9 mouse cellular contexts compared by ENCODE assay signal in genomic region chr2:93063347-93063746, GRCm38 (mm10). TPM values are rescaled to one million over a fixed set of nuclear protein-coding genes. Genes with fewer than 3 reads are reported as not detected.
A peak's percentile ranks its signal among the peaks of the same experiment; 100 is the strongest.
DNase-seq lines count a peak whose midpoint lies in the region; ATAC-seq and TF ChIP-seq lines count a peak whose summit lies in the region.
"Had no signal": no experiment of that assay in that cellular context is flagged by ENCODE, and none has a peak within 500 bp of the region (broad histone marks: within the 10 kb centered on the region; RNA-seq: fewer than 3 reads in every experiment).

No protein-coding gene starts in this region.

- no peaks in the 10 kb centered on the region for H3K9me3 ChIP-seq in hindbrain, embryonic 16.5 days (ENCODE audit: control insufficient read depth, low read length)
- H3K9me3 ChIP-seq: megakaryocyte, embryonic 14.5 days had no signal

- no peak for TF ChIP-seq POLR2A in testis, adult 2 months (IDR thresholded peaks at IDR 0.05; ENCODE audit: control insufficient read depth, low read depth, low read length)

- H3K4me2 ChIP-seq in hindbrain, embryonic 16.5 days (ENCODE audit: low read length), result no peak overlapping the region

- DNase-seq in adrenal gland, adult 2 months, result peak; percentile 37
- no peak for DNase-seq in adrenal gland, adult 8-10 months
- DNase-seq in testis, postnatal 14 days (ENCODE audit: low spot score), result no peak
- DNase-seq in lung, postnatal 14 days, result peak; percentile 74
- peak; percentile 79 for DNase-seq in testis, postnatal 10 days (ENCODE audit: low spot score)

- no peaks in the 10 kb centered on the region for H3K4me1 ChIP-seq in testis, adult 2 months (ENCODE audit: control insufficient read depth, insufficient read depth, low read length)
- H3K4me1 ChIP-seq in hindbrain, embryonic 16.5 days (ENCODE audit: control insufficient read depth, insufficient read depth, low read depth, low read length), result no peaks in the 10 kb centered on the region
- H3K4me1 ChIP-seq: megakaryocyte, embryonic 14.5 days had no signal

- WGBS in hindbrain, embryonic 16.5 days, result 19% methylated on average over 2 of the region's 2 CpGs

- peak; percentile 65; the same call in 1 of the 2 replicates for ATAC-seq in common myeloid progenitor, adult 5-6 weeks (replicated peaks; ENCODE audit: low read depth, poor library complexity, severe bottlenecking)
- peak; percentile 61; the same call in 1 of the 2 replicates for ATAC-seq in hindbrain, embryonic 16.5 days

- no peak overlapping the region for H3K27ac ChIP-seq in testis, adult 2 months (ENCODE audit: control insufficient read depth, insufficient read depth, low read depth, low read length)
- no peak overlapping the region for H3K27ac ChIP-seq in hindbrain, embryonic 16.5 days (ENCODE audit: low read depth, low read length)

- H3K4me3 ChIP-seq in testis, adult 2 months (ENCODE audit: control insufficient read depth, low read depth, low read length), result no peak overlapping the region
- no peak overlapping the region for H3K4me3 ChIP-seq in hindbrain, embryonic 16.5 days (ENCODE audit: low read length)
- H3K4me3 ChIP-seq: megakaryocyte, embryonic 14.5 days had no signal

- TF ChIP-seq CTCF in testis, adult 2 months (IDR thresholded peaks at IDR 0.05; ENCODE audit: control insufficient read depth, insufficient read depth, insufficient replicate concordance, low read depth, low read length), result peak; percentile 23; the same call in 1 of the 2 replicates

- no peaks in the 10 kb centered on the region for H3K27me3 ChIP-seq in testis, adult 2 months (ENCODE audit: control insufficient read depth, insufficient read depth, low read length)
- H3K27me3 ChIP-seq in hindbrain, embryonic 16.5 days (replicated peaks; ENCODE audit: control insufficient read depth, insufficient read depth, low read length), result peaks cover 2% of the 10 kb centered on the region

- no peak overlapping the region for H3K9ac ChIP-seq in hindbrain, embryonic 16.5 days (ENCODE audit: low read depth, low read length)

- H3K36me3 ChIP-seq in testis, adult 2 months (ENCODE audit: control insufficient read depth, insufficient read depth, low read length), result no peaks in the 10 kb centered on the region
- no peaks in the 10 kb centered on the region for H3K36me3 ChIP-seq in hindbrain, embryonic 16.5 days (ENCODE audit: control insufficient read depth, insufficient read depth, low read length)

RNA-seq across cellular contexts. Expression of gene Prdm11, which starts 17.4 kb away (rescaled TPM):
- 10 to 100 TPM; 36.4 to 52.4 TPM for total RNA-seq in adrenal gland, adult 2 months (2021)
- 38.3 and 39.8 TPM in 2 replicates for polyA plus RNA-seq in adrenal gland, adult 2 months (2012; rRNA removed)
- 10 to 100 TPM; 49.7 to 97.8 (median 69.9) TPM for total RNA-seq in adrenal gland, adult 8-10 months (2022)
- 4.3 and 4.4 TPM in 2 replicates for polyA plus RNA-seq in testis, adult 2 months (2012; rRNA removed)
- total RNA-seq in common myeloid progenitor, adult 5-6 weeks (2017), result 6.1 and 9.2 TPM in 2 replicates
- polyA plus RNA-seq in hindbrain, embryonic 16.5 days (2015; fragmentation: Nextera tagmentation; extraction: Ambion mirVana), result 1.9 and 2.3 TPM in 2 replicates

Comparison
In these comparisons a context has a peak if more than half of its experiments do, and no peak if none do; other contexts are left out.
1. DNase-seq: peak in adrenal gland, adult 2 months (single experiment), lung, postnatal 14 days (single experiment) and testis, postnatal 10 days (single experiment); none in adrenal gland, adult 8-10 months (single experiment) and testis, postnatal 14 days (single experiment).